Mouse (Mus musculus): ENCODE data around the gene Prkcsh.

The Prkcsh gene

DNA sequence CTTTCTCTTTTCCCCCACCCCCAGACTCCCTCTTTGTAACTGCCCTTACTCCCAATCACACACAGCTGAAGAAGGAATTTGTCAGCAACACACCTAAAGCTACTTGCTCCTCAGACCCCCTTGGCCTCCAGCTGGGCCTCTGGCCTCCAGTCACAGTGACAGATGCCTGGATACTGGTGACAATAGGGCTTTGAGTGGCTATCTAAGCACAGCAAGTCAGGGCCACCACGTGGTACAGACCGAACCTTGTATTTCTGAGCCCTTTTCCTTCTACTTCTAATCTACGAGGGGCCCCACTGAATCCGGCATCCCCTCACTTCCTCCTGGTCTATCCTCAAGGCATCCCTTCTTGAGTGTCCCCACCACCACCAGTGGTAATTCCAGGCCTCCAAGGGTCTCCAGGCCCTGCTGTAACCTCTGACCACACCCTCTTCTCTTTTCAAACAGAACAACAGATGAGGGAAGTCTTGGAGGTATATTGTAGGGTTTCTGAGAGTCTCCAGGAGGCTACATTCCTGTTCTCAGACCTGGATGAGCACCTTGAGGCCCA lies 47.2 kb downstream of the Prkcsh start:
- no peak for DNase-seq (ENCODE audit: low spot score)

DNA sequence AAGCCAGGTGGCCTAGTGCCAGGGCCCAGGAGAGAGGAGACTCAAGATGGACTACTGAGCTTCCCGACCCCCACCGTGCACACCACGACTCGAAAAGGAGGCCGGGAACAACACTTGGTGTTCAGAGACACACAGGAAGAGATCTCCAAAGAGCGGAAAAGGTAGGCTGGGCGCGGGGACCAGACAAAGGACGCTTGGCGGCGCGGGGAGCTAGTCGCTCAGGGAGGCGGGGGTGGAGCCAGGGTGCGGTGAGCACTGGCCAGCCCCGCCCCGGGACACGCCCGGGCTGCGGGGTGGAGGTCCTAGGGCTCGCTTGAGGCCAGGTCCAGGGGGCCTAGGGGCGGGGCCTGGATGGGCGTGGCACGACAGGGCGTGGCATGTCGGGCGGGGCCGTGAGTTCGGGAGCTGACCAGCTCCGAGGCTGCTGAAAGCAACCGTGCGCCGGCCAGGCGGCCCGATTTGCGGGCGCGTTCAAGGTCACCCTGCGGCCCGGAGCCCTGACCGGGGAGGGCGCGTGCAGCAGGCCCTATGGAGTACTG lies 47.8 kb downstream of the Prkcsh start:
- DNase-seq (ENCODE audit: low spot score) = no peak

DNA sequence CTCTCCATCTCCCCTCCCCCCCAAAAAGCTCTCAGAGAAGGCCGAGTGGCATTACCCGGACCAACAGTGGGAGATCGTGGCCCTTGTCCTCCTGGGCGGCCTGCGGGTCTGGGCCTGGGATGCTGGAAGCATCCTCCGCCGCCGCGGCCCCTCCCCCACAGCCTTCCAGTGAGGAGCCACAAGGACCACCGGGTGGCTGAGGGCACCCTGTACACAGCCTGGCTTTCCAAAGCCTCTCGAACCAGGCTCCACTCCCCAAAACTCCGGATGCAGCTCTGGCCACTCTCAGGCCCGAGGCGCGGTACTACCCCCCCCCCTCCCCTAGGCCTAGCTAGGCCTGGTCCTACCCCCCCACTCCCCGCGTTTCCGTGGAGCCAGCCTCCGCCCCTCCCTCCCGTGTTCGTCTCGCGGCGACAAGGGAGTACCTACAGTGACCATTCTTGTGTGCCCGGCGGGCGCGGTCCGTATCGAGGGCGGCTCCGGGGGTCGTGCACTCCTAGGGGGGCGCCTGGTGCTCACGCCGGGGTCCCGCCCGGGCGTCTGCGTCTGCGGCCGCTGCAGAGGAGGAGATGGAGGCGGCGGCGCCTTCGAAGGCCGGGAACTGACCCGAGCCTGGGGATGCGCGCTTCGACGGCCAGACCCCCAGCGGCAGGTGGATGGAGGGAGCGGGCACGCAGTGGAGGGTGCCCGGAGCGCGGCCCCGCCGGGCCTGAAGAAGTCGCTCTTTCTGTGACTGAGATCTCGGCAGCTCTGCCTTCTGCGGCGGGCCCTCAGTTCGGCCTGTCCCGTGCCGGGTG lies 48.8 kb downstream of the Prkcsh start:
- DNase-seq (ENCODE audit: low spot score) = no peak

DNA sequence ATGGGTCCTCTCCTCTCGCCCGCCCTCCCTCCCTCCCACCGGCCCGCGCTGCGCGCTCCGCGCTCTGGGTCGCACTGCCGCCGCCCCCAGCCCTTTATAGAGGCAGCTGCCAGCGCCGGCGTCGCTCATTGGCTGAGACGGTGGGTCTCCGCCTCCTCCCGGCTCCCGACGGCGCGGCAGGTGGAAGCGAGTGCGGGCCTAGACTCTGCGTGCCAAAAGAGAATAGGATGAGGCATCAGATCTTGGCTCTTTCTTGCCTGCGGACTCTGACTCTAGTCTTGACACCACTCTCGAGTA lies 49.3 kb downstream of the Prkcsh start, which contains the start of gene Elavl3:
Elavl3 (minus strand) TSS at position 66 of the 297 bp plus-strand sequence.
- no peak for DNase-seq (ENCODE audit: low spot score)

DNA sequence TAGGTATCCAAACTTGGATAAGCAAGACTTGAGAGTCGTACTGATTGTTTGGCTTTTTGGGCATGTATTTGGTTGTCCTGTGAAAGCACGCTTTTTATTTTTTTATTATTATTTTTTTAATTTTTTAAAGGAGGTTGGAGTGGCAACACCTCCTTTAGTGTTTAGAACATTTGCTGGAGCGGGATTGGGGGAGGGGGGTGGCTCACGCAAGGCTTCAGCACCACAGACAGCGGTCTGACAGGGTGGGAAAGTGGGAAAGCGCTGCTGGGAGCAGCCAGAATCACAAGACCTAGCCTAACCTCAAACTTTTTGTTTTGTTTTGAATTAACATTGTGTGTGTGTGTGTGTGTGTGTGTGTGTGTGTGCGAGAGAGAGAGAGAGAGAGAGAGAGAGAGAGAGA lies 51.1 kb downstream of the Prkcsh start:
- no peak for DNase-seq (ENCODE audit: low spot score)

DNA sequence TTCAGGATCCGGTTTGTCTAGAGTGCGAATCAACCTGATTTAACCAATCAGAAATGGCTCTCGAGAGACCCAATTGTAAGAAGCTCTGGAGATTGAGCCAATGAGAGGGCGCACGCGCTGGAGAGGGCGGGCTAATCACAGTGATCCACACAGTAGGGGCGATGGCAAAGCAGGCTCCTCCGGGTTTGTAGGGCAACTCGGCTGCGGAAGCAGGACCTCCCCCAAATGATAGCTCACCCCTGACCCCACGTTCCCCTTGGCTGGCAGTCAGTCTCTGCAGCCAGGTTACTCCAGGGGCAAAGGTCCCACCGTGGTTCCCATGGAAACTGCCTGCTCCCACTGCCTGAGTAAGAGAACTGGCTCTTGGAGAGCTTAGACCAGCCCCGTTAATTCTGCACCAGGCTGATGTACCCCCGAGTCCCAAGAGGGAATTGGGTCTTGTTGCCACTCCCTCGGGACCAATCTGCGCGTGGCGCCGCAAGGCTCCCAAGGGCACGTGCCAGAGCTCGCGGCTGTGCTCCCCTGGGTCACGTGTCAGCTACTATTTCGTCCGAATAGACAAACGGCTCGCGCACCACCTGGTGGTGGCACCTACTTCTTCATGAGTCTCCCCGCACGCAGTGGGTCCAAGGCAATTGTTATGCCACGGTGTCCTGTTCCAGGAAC lies 51.9 kb downstream of the Prkcsh start:
- no peak for DNase-seq (ENCODE audit: low spot score)

DNA sequence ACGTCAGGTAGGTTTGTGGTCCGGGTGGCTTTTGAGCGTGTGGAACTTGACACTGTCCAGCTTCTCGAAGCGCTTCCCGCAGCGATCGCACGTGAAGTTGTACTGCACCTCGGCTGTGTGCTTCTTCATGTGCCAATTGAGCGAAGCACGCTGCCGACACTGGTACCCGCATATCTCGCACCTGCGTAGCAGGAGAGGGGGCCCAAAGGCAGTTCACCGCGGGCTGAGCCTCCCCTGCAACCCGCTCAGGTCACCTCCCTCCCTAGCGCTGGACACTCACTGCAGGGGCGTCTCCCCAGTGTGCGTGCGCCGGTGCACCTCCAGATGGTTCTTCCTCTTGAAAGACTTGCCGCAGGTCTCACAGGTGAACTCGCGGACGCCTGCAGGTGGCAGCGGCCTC lies 53.1 kb downstream of the Prkcsh start:
- no peak for DNase-seq (ENCODE audit: low spot score)

DNA sequence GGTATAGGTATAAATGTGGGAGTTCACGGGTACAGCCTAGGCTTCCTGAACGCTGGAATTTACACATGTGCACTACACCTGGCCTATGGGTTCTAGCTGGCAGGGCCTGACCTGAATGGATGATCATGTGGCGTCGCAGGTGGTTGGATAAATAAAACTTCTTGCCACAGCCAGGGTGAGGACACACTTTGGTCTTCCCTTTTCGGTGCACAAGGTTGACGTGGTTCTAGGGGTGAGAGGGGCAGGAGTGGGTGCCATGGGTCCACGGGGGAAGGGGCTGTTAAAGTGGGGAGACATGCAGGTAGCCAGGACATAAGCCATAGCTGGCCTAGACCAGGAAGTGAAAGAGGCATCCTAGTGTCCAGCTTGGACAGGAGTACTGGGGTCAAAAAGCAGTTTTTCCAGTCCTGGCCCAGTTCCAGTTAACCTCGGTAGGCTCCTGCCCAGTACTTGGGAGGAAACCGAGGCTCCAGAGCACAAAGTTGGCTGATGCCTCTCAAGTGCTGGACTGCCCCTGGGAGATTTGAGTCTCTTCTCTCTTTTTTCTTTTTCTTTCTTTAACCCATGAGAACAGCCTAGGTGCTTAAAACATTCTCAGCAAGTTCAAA lies 53.8 kb downstream of the Prkcsh start:
- no peak for DNase-seq (ENCODE audit: low spot score)

DNA sequence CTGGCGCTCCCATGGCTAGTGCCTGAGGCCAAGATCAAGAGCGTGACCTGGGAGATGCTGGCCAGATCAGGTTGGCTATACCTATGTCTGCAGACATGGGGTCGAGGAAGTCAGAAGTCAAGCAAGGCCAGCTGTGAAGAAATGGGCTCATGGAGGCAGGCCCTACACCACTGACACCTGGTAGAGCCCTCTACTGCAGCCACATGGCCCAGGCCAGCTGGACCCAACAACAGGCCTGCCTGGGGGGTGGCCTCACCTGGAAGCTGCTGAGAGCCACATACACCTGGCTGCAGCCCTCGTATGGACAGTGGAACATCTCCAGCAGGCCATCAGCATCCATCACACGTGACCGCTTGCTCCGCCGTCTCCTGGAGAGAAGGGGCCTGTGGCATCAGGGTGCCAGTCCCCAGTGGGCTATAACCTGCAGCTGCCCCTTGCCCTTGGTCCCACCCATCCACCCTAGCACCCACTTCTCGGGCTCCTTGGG lies 54.5 kb downstream of the Prkcsh start:
- no peak for DNase-seq (ENCODE audit: low spot score)

DNA sequence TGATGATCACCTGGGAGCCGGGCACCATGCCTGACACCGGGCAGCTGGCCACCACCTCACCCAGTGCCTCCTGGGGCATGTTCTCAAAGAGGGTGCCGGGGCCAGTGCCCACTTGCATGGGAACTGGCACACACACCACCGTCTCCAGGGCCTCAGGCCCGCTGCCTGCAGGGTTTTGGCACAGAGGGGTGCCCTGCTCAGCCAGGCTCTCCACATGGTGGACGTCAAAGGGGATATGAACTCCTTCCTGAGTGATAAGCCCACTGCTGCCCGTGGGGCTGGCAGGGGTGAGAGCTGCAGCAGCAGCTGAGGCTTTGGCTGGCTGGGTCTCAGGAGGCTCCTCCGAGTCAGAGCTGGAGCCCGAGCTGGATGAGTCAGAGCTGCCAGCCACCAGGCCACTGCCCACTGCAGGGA lies 55.4 kb downstream of the Prkcsh start:
- no peak for DNase-seq (ENCODE audit: low spot score)

DNA sequence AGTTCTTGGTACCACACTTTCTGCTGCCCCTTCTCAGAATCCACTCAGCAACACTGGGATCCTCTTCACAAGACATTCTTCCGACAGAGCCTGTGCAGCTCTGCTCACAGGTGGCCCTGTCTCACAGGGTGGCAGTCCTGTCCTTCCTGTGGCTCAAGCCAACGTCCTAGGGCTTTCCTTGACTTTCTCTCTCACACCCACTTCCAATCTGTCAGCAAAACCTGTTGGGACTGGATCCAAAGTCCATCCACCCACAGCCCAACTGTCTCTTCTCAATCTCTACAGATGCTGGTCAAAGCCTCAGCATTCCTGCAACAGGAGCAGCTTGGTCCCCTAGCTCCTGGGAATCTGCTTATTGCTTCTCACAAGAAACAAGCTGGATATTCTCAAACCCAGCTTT lies 58.7 kb downstream of the Prkcsh start:
- no peak for DNase-seq (ENCODE audit: low spot score)
